Mouse (Mus musculus): Measurements from ENCODE around the gene Supt6. TPM values are rescaled to one million over a fixed set of nuclear protein-coding genes. Genes with fewer than 3 reads are reported as not detected.

Supt6 gene
- polyA plus RNA-seq, 1 experiment from 2014 or later = 30.9 TPM

DNA sequence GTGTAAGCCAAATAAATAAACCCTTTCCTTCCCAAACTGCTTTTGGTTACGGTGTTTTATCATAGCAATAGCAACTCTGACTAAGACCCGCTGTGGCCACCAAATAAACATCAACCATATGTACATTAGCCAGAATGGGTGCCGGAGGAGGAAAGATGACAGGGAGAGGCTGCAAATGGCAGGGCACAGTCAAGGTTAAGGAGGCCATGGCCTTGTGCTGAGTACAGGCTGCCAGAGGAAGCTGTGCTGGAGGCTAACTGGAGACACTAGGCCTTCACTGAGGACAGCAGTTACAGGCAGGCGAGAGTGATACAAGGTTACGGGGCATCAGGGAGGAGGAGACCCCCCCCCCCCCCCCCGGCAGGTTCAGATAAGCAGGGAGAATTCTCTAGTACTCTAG is 35.9 kb downstream of the Supt6 start:
- ATAC-seq (replicated peaks; ENCODE audit: low FRiP score) (no peak), DNase-seq (ENCODE audit: low spot score) (no peak)
- 90% methylated on average over 5 of the region's 6 CpGs for WGBS
- Histone ChIP-seq H3K4me1 (replicated peaks; ENCODE audit: control insufficient read depth, insufficient read depth, low read length) (no peaks in the 10 kb centered on the region), H3K36me3 (ENCODE audit: control insufficient read depth, insufficient read depth, low read length) (peaks cover 75% of the 10 kb centered on the region), H3K9me3 (ENCODE audit: control insufficient read depth, low read length) (no peaks in the 10 kb centered on the region), H3K9ac (ENCODE audit: low read depth, low read length) (no peak overlapping the region), H3K4me2 (no peak overlapping the region), H3K27me3 (replicated peaks; ENCODE audit: control insufficient read depth, insufficient read depth, low read length) (no peaks in the 10 kb centered on the region), H3K4me3 (ENCODE audit: low read depth, low read length) (no peak overlapping the region), H3K27ac (ENCODE audit: low read depth, low read length) (no peak overlapping the region)

DNA sequence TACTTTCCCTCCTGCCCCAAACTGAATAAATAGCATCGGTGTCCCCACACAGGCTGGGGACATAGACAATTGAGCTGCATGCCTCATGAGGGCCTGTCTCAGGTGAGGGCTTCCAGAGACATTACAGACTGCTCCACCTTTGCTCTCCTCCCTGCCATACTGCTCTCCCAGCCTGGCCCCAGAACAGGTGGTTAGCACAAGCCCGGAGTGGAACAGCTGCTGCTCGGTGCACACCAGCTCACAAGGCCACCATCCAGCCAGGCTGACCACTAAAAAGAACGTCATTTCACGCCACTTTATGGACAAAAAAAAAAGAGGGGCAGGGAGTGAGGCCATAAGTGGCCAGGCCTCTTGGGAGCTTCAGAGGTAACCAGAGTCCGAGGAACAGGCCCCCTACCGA is 38.6 kb downstream of the Supt6 start:
- 91% methylated on average over 7 of the region's 7 CpGs for WGBS
- ATAC-seq (replicated peaks; ENCODE audit: low FRiP score) (no peak), DNase-seq (ENCODE audit: low spot score) (no peak)
- Histone ChIP-seq H3K4me2 (no peak overlapping the region), H3K4me1 (replicated peaks; ENCODE audit: control insufficient read depth, insufficient read depth, low read length) (no peaks in the 10 kb centered on the region), H3K9me3 (ENCODE audit: control insufficient read depth, low read length) (no peaks in the 10 kb centered on the region), H3K36me3 (ENCODE audit: control insufficient read depth, insufficient read depth, low read length) (peaks cover 62% of the 10 kb centered on the region), H3K9ac (ENCODE audit: low read depth, low read length) (no peak overlapping the region), H3K27me3 (replicated peaks; ENCODE audit: control insufficient read depth, insufficient read depth, low read length) (no peaks in the 10 kb centered on the region), H3K27ac (ENCODE audit: low read depth, low read length) (no peak overlapping the region), H3K4me3 (ENCODE audit: low read depth, low read length) (no peak overlapping the region)

DNA sequence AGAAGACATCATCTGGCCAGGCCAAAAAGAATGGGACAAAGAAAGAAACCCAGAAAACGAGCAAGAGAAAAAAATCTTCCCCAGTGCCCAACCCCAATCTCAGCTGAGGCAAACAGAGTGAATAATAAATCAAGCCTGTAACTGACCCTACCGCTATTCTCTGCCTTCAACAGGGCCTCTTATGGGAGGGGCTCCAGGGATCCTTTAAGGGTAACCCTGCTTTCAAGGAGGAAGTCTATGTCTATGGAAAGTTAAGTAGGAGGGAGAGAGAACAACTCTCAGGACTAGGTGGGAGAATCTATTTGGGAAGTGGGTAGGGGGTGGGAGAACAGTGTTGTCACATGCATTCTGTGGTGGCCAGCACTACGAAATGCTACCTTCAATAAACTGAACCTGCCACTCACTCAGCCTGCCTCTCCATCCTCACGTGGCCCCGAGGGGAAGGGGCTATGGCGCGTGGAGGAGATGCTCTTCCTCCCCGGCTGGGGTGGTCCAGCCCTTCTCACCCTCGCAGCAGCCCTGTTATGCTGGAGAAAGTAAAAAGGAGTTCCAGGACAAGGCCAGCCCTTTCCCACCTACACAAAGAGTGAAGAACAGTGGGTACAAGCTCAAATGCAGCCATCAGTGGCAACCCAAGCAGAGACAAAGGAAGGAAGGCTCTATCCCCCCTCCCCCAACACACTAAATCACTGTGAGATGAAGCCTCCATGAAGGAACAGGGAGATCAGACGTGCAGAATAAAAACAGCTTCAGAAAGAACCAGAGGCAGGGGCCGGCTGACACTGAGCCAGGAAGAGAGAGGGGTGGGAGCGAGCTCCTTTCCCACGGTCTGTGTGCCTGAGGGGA is 40.2 kb downstream of the Supt6 start:
- H3K9me3 ChIP-seq (ENCODE audit: control insufficient read depth, low read length) = no peaks in the 10 kb centered on the region
- peaks cover 50% of the 10 kb centered on the region for H3K36me3 ChIP-seq (ENCODE audit: control insufficient read depth, insufficient read depth, low read length)
- H3K4me2 ChIP-seq = no peak overlapping the region
- H3K4me1 ChIP-seq (replicated peaks; ENCODE audit: control insufficient read depth, insufficient read depth, low read length) = no peaks in the 10 kb centered on the region
- no peaks in the 10 kb centered on the region for H3K27me3 ChIP-seq (replicated peaks; ENCODE audit: control insufficient read depth, insufficient read depth, low read length)
- no peak for ATAC-seq (replicated peaks; ENCODE audit: low FRiP score)
- DNase-seq (ENCODE audit: low spot score) = no peak
- H3K9ac ChIP-seq (ENCODE audit: low read depth, low read length) = no peak overlapping the region
- WGBS = 81% methylated on average over 13 of the region's 13 CpGs
- H3K27ac ChIP-seq (ENCODE audit: low read depth, low read length) = no peak overlapping the region
- H3K4me3 ChIP-seq (ENCODE audit: low read depth, low read length) = no peak overlapping the region

DNA sequence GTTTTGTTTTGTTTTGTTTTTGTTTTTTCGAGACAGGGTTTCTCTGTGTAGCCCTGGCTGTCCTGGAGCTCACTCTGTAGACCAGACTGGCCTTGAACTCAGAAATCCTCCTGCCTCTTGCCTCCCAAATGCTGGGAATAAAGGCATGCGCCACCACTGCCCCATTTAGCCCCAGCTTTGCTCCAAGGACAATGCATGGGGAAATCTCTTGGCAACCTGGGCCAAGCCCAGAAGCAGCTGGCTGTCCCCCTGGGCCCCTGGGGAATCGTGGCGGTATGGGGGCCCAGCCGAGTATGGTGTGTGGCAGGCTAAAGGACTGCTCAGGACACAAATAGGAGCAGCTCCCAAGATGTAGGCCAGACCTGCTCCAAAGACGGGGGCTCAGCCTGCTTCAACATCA is 41.5 kb downstream of the Supt6 start:
- Histone ChIP-seq H3K4me3 (ENCODE audit: low read depth, low read length) (no peak overlapping the region), H3K4me1 (replicated peaks; ENCODE audit: control insufficient read depth, insufficient read depth, low read length) (no peaks in the 10 kb centered on the region), H3K9ac (ENCODE audit: low read depth, low read length) (no peak overlapping the region), H3K27ac (ENCODE audit: low read depth, low read length) (no peak overlapping the region), H3K27me3 (replicated peaks; ENCODE audit: control insufficient read depth, insufficient read depth, low read length) (no peaks in the 10 kb centered on the region), H3K9me3 (ENCODE audit: control insufficient read depth, low read length) (no peaks in the 10 kb centered on the region), H3K4me2 (no peak overlapping the region), H3K36me3 (ENCODE audit: control insufficient read depth, insufficient read depth, low read length) (peaks cover 41% of the 10 kb centered on the region)
- 88% methylated on average over 6 of the region's 6 CpGs for WGBS
- DNase-seq (ENCODE audit: low spot score) (no peak), ATAC-seq (replicated peaks; ENCODE audit: low FRiP score) (no peak)

DNA sequence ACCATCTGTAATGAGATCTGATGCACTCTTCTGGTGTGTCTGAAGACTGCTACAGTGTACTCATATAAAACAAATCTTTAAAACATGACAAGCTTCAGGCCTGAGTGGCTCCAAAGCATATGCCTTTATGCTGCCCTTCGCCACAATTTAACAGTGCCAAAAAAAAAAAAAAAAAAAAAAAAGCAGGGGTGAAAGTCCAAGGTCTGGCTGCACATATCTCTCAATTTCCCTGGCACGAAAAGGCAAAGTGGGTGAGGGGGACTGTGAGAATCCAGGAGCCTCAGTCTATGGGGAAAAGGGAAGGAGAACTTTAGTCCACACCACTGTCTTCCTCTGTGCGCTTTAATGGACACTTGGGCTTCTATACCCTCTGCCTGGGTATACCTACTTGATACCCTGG is 43.4 kb downstream of the Supt6 start:
- H3K4me3 ChIP-seq (ENCODE audit: low read depth, low read length) = no peak overlapping the region
- peaks cover 23% of the 10 kb centered on the region for H3K36me3 ChIP-seq (ENCODE audit: control insufficient read depth, insufficient read depth, low read length)
- H3K9me3 ChIP-seq (ENCODE audit: control insufficient read depth, low read length) = no peaks in the 10 kb centered on the region
- 82% methylated on average over 3 of the region's 3 CpGs for WGBS
- ATAC-seq (replicated peaks; ENCODE audit: low FRiP score) (no peak), DNase-seq (ENCODE audit: low spot score) (no peak)
- H3K27ac ChIP-seq (ENCODE audit: low read depth, low read length) = no peak overlapping the region
- H3K4me2 ChIP-seq = no peak overlapping the region
- no peak overlapping the region for H3K9ac ChIP-seq (ENCODE audit: low read depth, low read length)
- no peaks in the 10 kb centered on the region for H3K4me1 ChIP-seq (replicated peaks; ENCODE audit: control insufficient read depth, insufficient read depth, low read length)
- no peaks in the 10 kb centered on the region for H3K27me3 ChIP-seq (replicated peaks; ENCODE audit: control insufficient read depth, insufficient read depth, low read length)

DNA sequence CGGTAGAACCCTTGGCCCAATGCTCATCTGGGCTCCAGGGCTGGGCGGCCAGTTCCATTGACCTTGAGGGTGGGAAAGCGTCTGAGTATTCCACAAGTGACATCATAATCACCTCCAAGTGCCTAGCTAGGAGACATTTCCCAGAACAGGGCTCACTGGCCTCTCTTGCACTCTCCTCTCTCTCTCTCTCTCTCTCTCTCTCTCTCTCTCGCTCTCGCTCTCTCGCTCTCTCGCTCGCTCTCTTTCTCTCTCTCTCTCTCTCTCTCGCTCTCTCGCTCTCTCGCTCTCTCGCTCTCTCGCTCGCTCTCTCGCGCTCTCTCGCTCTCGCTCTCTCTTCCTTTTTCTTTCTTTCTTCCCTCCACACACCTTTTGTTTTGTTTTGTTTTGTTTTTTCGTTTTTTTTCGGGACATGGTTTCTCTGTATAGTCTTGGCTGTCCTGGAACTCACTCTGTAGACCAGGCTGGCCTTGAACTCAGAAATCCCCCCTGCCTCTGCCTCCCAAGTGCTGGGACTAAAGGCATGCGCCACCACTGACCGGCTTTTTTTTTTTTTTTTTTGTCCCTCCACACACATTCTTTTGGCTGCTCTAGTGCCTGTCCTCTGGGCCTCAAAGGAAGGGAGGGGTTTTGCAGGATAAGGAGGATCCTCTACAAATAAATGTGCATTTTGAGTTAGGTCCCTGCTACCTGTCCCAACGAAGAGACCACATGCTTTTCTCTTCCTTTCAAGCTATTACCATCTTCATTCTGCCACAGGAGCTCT is 50.5 kb downstream of the Supt6 start:
- H3K4me3 ChIP-seq (ENCODE audit: low read depth, low read length) = peak overlapping the region; percentile 63
- no peaks in the 10 kb centered on the region for H3K9me3 ChIP-seq (ENCODE audit: control insufficient read depth, low read length)
- ATAC-seq (replicated peaks; ENCODE audit: low FRiP score) (no peak), DNase-seq (ENCODE audit: low spot score) (no peak)
- WGBS = 59% methylated on average over 23 of the region's 23 CpGs
- H3K4me1 ChIP-seq (replicated peaks; ENCODE audit: control insufficient read depth, insufficient read depth, low read length) = peaks cover 9% of the 10 kb centered on the region
- peak overlapping the region; percentile 57 for H3K9ac ChIP-seq (ENCODE audit: low read depth, low read length)
- peak overlapping the region; percentile 87 for H3K4me2 ChIP-seq
- H3K27ac ChIP-seq (ENCODE audit: low read depth, low read length) = no peak overlapping the region; the same call in 1 of the 2 replicates
- peaks cover 4% of the 10 kb centered on the region; the same call in 1 of the 2 replicates for H3K36me3 ChIP-seq (ENCODE audit: control insufficient read depth, insufficient read depth, low read length)
- H3K27me3 ChIP-seq (replicated peaks; ENCODE audit: control insufficient read depth, insufficient read depth, low read length) = peaks cover 10% of the 10 kb centered on the region

DNA sequence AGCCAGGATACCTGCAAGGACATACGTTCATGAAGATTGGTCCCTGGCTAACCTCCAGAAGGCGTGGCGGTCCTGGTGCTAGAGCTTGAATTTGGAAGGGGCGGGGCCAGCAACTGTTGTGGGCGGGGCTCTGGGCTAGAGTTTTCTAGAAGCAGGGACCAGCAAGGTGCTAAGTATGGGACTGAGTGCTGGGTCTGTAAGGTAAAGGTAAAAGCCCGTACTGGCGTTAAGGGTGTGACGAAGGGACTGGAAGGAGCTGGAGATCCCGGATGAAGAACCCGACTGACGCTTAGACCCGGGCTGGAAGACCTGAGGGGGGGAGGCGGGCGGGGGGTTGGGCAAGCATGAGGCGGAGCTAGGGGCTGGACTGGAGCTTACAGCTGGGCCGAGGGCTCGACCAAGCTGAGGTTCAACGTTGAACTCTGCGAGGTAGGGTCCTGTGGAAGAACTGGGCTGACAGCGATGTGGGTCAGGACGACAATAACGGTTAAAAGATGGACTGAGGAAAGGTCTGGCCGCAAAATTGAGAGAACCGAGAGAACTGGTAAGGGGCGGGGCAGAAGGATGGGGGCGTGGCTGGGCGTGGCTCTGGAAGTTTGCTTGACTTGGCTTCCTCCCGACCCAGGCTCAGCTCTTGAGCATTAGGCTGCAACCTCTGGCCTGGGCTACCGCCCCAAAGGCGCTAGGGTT is 51.2 kb downstream of the Supt6 start:
- Histone ChIP-seq H3K27me3 (replicated peaks; ENCODE audit: control insufficient read depth, insufficient read depth, low read length) (peaks cover 17% of the 10 kb centered on the region), H3K4me1 (replicated peaks; ENCODE audit: control insufficient read depth, insufficient read depth, low read length) (peaks cover 14% of the 10 kb centered on the region), H3K9me3 (ENCODE audit: control insufficient read depth, low read length) (no peaks in the 10 kb centered on the region), H3K36me3 (ENCODE audit: control insufficient read depth, insufficient read depth, low read length) (peaks cover 4% of the 10 kb centered on the region; the same call in 1 of the 2 replicates), H3K4me2 (peak overlapping the region; percentile 87), H3K4me3 (ENCODE audit: low read depth, low read length) (peak overlapping the region; percentile 63), H3K9ac (ENCODE audit: low read depth, low read length) (peak overlapping the region; percentile 57), H3K27ac (ENCODE audit: low read depth, low read length) (no peak overlapping the region; the same call in 1 of the 2 replicates)
- WGBS = 2% methylated on average over 29 of the region's 30 CpGs
- peak; percentile 84 for ATAC-seq (replicated peaks; ENCODE audit: low FRiP score)
- DNase-seq (ENCODE audit: low spot score) = peak; percentile 84

DNA sequence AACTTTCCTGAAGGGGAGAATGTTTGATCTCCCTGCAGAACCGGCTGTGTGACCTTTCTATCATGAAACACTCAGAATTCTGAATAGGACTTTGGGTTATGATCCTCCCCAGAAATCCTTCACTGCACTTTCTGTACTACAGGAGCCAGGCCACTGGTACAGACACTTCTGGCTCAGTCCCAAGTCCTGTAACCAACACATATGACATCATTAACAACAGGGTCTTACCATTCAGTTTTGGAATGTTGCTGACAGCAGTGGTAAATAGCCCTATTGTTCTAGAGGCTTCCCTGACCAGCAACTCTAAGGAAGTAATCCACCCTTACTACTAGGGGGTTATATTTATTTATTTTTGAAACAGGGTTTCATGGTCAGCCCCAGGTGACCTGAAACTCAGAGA is 52.7 kb downstream of the Supt6 start, which contains the start of gene Proca1:
Proca1 (plus strand) TSS at position 280 of the 400 bp plus-strand sequence.
- Histone ChIP-seq H3K27ac (ENCODE audit: low read depth, low read length) (no peak within 1 kb of the TSS), H3K27me3 (replicated peaks; ENCODE audit: control insufficient read depth, insufficient read depth, low read length) (peaks cover 32% of the 10 kb centered on the region), H3K9me3 (ENCODE audit: control insufficient read depth, low read length) (no peaks in the 10 kb centered on the region), H3K9ac (ENCODE audit: low read depth, low read length) (no peak within 1 kb of the TSS), H3K36me3 (ENCODE audit: control insufficient read depth, insufficient read depth, low read length) (peaks cover 4% of the 10 kb centered on the region; the same call in 1 of the 2 replicates), H3K4me2 (peak within 1 kb of the TSS; percentile 87), H3K4me3 (ENCODE audit: low read depth, low read length) (peak within 1 kb of the TSS; percentile 63), H3K4me1 (replicated peaks; ENCODE audit: control insufficient read depth, insufficient read depth, low read length) (peaks cover 21% of the 10 kb centered on the region)
- ATAC-seq (replicated peaks; ENCODE audit: low FRiP score) = no peak
- WGBS = 77% methylated on average over 1 of the region's 1 CpGs
- no peak for DNase-seq (ENCODE audit: low spot score)
